Mouse (Mus musculus) adrenal gland, adult 18-20 months (tissue): ENCODE measurements around the gene Awat1. TPM values are rescaled to one million over a fixed set of nuclear protein-coding genes. Genes with fewer than 3 reads are reported as not detected.

Experiments
- DNase-seq, 2 experiments: peaks; one replicate each; pipeline ENCODE4 v3.0.0; 2021 to 2022; ENCODE audit warnings: low spot score in 2 of 2
- long read RNA-seq, 2 experiments: library from polyadenylated mRNA; stranded (forward); transcript quantifications; one replicate each; pipeline ENCODE4 v2.0.0; 2021
- total RNA-seq, 2 experiments: library from RNA; stranded (reverse); gene quantifications; 1 replicate in 1 of 2; 2 replicates in 1 of 2; pipeline ENCODE4 v1.2.3; 2021

The Awat1 gene
- total RNA-seq = not detected
- long read RNA-seq, experiment 1 = 0 reads
- long read RNA-seq, experiment 2 = 0 reads

DNA sequence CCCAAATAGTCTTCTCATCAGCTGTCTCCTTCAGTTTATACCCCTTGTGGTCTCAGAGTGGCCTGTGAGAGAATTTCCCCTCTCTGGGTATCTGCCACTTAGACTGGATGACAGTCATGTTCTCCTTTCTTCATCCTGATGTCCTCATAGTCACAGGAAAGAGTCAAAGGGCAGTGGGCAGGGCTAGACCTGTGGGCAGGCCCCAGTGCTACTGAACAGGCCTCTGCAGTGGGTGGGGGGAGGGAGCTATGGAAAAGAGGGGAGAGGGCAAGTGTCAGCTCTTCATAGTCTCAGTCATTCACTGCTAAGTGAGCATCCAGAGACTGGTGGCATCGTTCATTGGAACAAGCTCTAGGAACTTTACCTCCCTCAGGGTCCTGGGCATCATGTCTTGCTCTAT is at the start of gene Awat1:
Awat1 (plus strand) TSS at position 301 of the 400 bp plus-strand sequence.
- DNase-seq = no peak

GRCm38 (mm10) chrX:100524471-100524870 is 47.6 kb upstream of the Awat1 start, which contains the start of gene Dgat2l6:
Gene Dgat2l6, plus strand, starts transcription at chrX:100524838.
- no peak for DNase-seq

GRCm38 (mm10) chrX:100556026-100556425 is 16.0 kb upstream of the Awat1 start:
- DNase-seq = no peak

DNA sequence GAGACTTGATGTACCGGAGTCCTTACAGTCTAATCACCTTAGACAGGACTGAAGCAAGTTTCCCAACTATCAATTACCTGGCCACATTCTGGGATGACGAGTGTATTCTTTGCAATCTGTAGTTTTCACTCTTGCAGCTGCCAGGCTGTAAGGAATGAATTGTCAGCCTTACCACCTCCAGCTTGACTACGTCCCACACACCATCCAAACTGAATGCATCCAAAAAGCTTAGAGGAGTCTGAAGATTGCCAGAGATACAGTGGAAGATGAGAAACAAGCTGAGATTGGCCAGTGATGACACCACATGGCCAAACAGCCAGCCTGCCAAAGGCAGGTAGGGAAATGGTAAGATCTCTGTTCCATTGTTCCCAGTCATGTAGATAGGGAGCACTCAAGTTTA is 6.4 kb upstream of the Awat1 start:
- DNase-seq = no peak

- no peak for DNase-seq
Observed at GRCm38 (mm10) chrX:100594791-100595190, 22.7 kb downstream of the Awat1 start, which contains the start of gene P2ry4. Gene P2ry4, minus strand, starts transcription at chrX:100594869.

DNA sequence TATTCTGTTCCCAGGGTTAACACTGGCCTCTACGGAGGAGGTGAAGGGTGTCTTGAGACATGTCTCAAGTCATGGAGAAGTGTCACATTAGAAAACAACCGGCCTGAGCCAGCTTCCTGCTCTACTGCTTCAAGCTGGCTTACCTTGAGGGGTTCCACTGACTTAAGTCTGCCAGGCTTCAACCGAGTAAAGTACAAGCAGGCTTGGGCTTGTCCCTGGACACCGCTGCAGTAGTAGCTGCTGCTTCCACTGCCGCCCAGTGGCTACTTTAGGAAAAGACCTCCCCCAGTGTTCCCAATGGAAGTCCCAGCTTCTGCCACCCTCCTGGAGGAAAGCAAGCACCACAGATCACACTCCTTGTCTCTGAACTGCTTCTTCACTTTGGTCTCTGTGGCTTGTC is 25.4 kb downstream of the Awat1 start:
- DNase-seq = peak in 1 of 2 experiments; percentile 7

DNA sequence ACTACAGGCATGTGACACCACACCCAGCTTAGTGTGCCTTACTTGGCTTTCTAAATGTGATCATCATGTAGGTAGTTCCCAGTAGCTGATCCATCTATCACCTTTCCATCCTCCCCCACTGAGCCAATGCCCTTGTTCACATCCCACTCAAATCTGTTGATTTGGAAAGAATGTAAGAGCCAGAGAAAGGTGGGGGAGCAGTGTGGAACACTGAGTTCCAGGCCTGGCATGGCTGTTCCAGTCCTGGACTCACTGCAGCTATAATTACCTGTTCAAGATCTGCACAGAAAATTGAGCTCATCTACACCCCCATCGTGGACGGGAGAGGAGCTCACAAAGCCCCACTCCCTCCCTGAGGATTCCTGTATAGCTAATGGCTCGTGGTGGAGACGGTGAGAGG is 27.7 kb downstream of the Awat1 start:
- DNase-seq = no peak

GRCm38 (mm10) chrX:100605314-100605713 is 33.3 kb downstream of the Awat1 start, which contains the start of gene Arr3:
Gene Arr3, plus strand, starts transcription at chrX:100605497.
- DNase-seq = no peak

- DNase-seq = no peak
Observed at GRCm38 (mm10) chrX:100618488-100618887, 46.4 kb downstream of the Awat1 start.

DNA sequence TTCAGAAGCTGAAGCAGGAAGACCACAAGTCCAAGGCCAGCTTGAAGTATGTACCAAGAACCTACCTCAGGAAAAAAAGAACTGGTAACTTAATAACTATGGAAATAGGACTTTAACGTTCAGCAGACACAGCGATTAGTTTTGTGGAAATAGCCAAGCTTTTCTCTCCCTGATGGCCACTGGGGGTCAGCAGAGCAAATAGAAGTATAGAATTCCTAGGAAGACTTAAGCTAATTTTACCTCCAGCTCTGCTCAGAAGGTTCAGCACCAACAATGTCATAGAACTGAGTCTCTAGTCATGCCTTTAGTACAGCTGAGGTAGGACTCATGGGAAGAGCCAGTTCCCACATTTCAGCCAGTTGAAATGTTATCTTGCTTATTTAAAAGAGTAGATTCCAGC is 49.3 kb downstream of the Awat1 start:
- no peak for DNase-seq

DNA sequence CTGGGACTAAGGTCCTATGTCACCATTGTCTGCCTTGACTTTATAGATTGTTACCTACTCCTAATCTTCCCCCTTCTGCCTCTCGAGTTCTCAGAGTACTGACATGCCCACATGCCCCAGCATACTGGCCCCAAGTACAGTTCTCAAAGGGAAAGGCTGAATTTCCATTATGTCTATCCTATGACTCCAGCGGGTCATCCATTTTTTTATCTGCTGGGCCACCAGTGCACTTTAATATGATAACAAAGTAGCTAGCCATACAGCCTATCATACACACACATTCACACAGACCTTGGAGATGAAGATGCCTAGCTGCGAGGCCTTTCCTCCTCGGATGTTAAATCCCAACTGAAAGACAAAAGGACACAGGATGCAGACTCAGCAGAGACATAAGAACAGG is 52.2 kb downstream of the Awat1 start:
- no peak for DNase-seq

DNA sequence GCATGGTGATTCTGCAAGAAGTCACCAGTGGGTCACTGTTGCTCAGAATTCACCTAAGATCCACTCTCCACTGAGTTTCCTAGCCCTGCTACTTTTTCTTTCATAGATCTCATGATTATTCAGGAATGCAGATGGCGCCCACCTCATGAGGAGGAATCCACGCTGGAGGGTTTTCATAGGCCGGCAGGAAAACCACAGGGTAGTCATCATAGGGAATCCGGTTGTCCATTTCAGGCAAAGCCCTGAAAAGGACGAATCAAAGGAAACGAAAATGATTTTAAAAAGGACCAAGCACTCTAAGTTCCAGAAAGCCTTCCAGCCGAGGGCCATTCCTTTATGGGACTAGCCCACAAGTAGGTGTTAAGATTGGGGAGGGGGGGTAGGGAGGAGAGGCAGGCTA is 53.1 kb downstream of the Awat1 start:
- DNase-seq = no peak

DNA sequence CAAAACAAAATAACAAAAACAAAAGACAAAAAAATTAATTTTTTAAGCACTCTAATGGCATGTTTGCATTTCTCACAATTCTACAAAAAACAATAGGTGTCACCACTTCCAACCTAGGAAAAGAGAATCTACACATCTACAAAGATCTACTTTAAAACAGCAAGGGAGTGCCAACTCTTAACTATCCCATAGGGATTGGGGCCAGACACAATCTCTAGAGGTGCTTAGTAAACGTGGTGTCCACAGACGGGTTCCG is 53.4 kb downstream of the Awat1 start, which contains the start of gene Kif4:
Kif4 (plus strand) TSS at position 192 of the 256 bp plus-strand sequence.
- no peak for DNase-seq

- peak; percentile 69 to 73 for DNase-seq
Observed at GRCm38 (mm10) chrX:100625802-100626793, 54.0 kb downstream of the Awat1 start, which contains the start of gene Pdzd11. Gene Pdzd11, minus strand, starts transcription at chrX:100626568.

Other genes with a start within 250 kb of the Awat1 start
- not detected for gene Otud6a, start 143.2 kb upstream of the Awat1 start, total RNA-seq
- gene Awat2, start 129.5 kb upstream of the Awat1 start, total RNA-seq = under 1 TPM; 0.29 to 0.53 TPM
- gene Igbp1, start 78.0 kb upstream of the Awat1 start, total RNA-seq = 10 to 100 TPM; 60.7 to 66.5 TPM
- not detected for gene Dgat2l6, start 47.4 kb upstream of the Awat1 start, total RNA-seq
- not detected for gene P2ry4, start 22.6 kb downstream of the Awat1 start, total RNA-seq
- gene Arr3, start 33.2 kb downstream of the Awat1 start, total RNA-seq = not detected
- gene Kif4, start 53.5 kb downstream of the Awat1 start, total RNA-seq = under 1 TPM; 0.48 to 0.96 TPM
- gene Pdzd11, start 54.3 kb downstream of the Awat1 start, total RNA-seq = 10 to 100 TPM; 40.4 to 53.1 TPM
- under 1 TPM in 1 of 2 experiments, not detected in 1; 0.16 TPM for gene Gdpd2, start 157.6 kb downstream of the Awat1 start, total RNA-seq
- 10 to 100 TPM; 27.7 to 29.6 TPM for gene Dlg3, start 195.5 kb downstream of the Awat1 start, total RNA-seq